Mouse (Mus musculus) brain, embryonic 14.5 days (tissue): ENCODE results near the gene Clca4b. TPM values are rescaled to one million over a fixed set of nuclear protein-coding genes. Genes with fewer than 3 reads are reported as not detected.
"Not testable (repeated sequence)": the region's sequence is repeated elsewhere in the genome, so short reads cannot be mapped to it uniquely, and the experiment has no call there.

ENCODE experiments used
- DNase-seq: peaks from one replicate; pipeline ENCODE4 v3.0.0-alpha.2; 2011; ENCODE audit warnings: low read depth
- CTCF ChIP-seq: fragments of 200-500 bp; IDR thresholded peaks from 2 replicates; pipeline ENCODE4 v1.5.1; 2012; ENCODE audit warnings: inconsistent platforms, mild to moderate bottlenecking, moderate library complexity, borderline replicate concordance; ENCODE audit not compliant: insufficient read depth, insufficient read length; ENCODE audit errors: extremely low read depth
- POLR2A ChIP-seq: fragments of 200-500 bp; IDR thresholded peaks from 2 replicates; pipeline ENCODE4 v1.6.1; 2012; ENCODE audit warnings: mild to moderate bottlenecking, inconsistent platforms, borderline replicate concordance; ENCODE audit not compliant: poor library complexity, insufficient read depth, insufficient read length, severe bottlenecking; ENCODE audit errors: extremely low read depth
- polyA plus RNA-seq: library from polyadenylated mRNA; depleted of rRNA; stranded (reverse); fragments of >200 nt; gene quantifications from 2 replicates; pipeline ENCODE4 v1.2.3, GENCODE M21; 2012; rRNA removed

The Clca4b gene
- polyA plus RNA-seq, result not detected in 2 replicates

DNA sequence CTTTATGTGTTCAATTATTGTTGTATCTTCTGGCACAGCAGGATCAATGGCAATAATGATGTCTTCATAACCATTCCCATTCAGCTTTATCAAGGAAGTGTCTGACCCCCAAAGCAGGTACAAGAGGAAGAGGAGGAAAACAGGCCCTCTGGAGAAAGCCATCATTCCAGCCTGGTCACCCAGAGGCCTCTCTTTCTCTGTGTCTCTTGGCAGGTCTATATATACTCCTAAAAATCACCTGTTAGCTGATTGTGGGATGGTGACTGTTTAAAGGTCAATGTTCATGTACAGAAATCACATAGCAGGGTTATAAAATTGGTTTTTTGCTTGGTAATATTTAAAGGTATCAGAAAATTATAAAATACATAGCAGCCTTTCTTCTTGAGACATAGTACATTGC, at the start of gene Clca4b:
Gene Clca4b, minus strand, starts transcription at position 195 of the 400 bp plus-strand sequence.
- TF ChIP-seq POLR2A, result no peak
- TF ChIP-seq CTCF, result no peak
- no peak for DNase-seq

GRCm38 (mm10) chr3:144980551-144980950, 48.2 kb upstream of the Clca4b start:
- DNase-seq, result no peak
- no peak for TF ChIP-seq POLR2A
- TF ChIP-seq CTCF, result no peak

- TF ChIP-seq POLR2A (no peak), CTCF (no peak)
- DNase-seq, result no peak
These were observed 45.3 kb upstream of the Clca4b start for GRCm38 (mm10) chr3:144977631-144978030.

DNA sequence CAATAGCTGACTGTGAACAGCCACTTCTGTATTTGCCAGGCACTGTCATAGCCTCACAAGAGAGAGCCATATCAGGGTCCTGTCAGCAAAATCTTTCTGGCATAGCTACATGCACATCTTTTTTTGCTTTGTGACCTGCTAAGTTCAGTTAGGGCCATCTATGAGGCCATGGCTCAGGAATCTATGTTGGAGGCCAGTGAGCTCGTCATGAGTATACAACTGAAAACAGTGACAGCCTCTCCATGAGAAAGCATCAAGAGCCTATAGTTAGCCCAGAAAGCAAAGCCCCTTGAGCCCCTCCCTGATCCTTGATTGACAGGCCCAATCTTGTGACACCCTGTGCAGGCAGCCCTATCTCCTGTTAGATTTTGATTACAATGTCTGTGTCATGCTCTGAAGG, 43.8 kb upstream of the Clca4b start:
- DNase-seq, result no peak
- TF ChIP-seq CTCF (no peak), POLR2A (no peak)

DNA sequence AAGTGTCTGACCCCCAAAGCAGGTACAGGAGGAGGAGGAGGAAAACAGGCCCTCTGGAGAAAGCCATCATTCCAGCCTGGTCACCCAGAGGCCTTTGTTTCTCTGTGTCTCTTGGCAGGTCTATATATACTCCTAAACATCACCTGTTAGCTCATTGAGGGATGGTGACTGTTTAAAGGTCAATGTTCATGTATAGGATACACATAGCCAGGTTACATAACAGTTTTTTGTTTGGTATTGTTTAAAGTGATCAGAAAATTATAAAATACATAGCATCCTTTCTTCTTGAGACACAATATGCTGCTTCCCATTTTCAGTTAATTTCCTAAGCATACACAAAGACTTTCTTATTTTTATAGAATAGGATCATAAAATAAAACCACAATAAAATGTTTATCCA, 42.6 kb upstream of the Clca4b start, which contains the start of gene Clca4a:
Gene Clca4a, minus strand, starts transcription at position 101 of the 400 bp plus-strand sequence.
- DNase-seq, result no peak
- TF ChIP-seq POLR2A (no peak), CTCF (no peak)

GRCm38 (mm10) chr3:144971553-144972270, 39.4 kb upstream of the Clca4b start:
- DNase-seq, result no peak
- no peak for TF ChIP-seq CTCF
- no peak for TF ChIP-seq POLR2A

DNA sequence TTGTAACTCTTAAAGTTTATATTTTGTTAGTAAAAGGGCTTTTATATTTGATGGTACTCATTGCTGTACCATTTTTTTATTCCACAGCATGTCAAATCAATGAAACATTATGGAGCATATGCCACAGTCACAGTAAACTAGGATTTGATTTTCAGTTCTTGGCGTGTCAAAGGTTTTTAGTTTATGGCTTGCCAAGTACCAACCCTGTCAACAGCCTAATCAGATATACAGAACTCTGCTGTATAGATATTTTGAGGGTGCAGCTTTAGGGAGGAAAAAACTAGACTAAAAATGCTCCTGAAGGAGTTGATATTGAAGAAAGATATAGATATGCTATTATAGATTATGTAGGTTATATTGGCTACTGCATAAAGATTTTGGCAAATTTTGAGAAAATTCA, 37.4 kb upstream of the Clca4b start:
- TF ChIP-seq POLR2A (no peak), CTCF (no peak)
- peak; percentile 6 for DNase-seq

DNA sequence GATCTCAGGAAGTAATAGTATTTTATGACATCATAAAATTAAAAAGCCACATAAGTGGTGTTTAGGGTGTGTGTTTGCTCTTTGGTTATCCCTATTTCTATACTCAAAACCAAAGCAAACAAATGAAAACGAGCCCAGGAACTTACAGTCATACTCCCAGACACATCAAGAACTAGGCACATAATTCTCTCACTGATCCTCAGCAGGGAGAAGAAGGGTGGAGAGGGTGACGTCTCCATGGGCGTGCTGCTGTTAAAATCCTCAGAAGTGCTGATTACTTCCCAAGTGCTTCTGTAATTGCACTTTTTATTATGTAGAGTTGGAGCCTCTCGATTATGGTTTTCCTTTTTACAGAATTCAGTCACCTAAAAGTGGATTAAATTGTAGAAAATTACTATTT, 33.7 kb upstream of the Clca4b start:
- TF ChIP-seq POLR2A (no peak), CTCF (no peak)
- no peak for DNase-seq

DNA sequence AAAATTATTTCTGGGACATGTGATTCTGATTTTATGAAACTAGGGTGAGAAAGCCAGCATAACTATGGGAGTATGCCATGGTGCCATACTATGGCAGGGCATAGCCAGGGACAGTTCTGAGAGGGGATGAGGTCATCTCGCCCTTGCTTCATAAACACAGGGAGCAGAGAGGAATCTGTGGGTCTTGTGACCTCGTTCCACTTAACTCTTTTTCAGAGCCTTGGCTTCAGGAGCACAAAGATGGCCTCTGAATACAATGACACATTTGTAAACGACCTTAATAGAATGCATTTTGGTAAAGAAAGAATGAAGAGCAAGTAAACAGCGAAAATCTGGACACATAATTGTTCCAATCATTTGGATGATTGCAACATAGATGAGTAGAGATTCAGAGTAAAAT, 18.5 kb upstream of the Clca4b start:
- TF ChIP-seq CTCF (no peak), POLR2A (no peak)
- DNase-seq, result no peak

DNA sequence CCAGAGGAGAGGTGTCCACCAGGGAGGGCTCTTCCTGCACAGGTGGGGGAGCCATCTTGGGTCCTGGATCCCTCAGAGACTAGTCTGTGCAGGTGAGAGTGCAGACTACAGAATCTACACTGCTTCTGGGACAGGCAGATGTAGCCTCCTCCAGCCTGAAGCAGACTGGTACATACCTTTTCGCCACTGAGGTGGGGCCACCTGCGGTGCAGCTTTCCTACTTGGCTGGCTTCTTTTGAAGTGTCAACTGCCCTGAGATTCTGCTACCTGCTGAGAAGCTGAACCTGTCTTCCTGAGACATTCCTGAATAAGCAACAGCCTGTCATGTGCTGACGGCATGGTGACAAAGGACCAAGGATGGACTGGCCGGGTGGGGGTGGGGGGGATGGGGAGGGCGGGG, 15.0 kb upstream of the Clca4b start:
- DNase-seq, result not testable (repeated sequence)

- not testable (repeated sequence) for DNase-seq
These were observed 1.3 kb upstream of the Clca4b start for GRCm38 (mm10) chr3:144933625-144934024.

GRCm38 (mm10) chr3:144933011-144933491, 722 bp upstream of the Clca4b start:
- TF ChIP-seq POLR2A (no peak), CTCF (no peak)
- DNase-seq, result no peak
